Mouse (Mus musculus) lung, adult 2 months (tissue): ENCODE measurements around the gene Hectd1.

Experiments used
- CTCF ChIP-seq: fragments of 200-500 bp; IDR thresholded peaks from 2 replicates; pipeline ENCODE4 v1.5.1; 2011; ENCODE audit warnings: mild to moderate bottlenecking, low read length, control low read depth; ENCODE audit not compliant: insufficient read depth
- POLR2A ChIP-seq: fragments of 200-500 bp; IDR thresholded peaks from 2 replicates; pipeline ENCODE4 v1.6.1; 2011; ENCODE audit warnings: low read depth, mild to moderate bottlenecking, control low read depth, low read length, borderline replicate concordance; ENCODE audit errors: extremely low read depth

DNA sequence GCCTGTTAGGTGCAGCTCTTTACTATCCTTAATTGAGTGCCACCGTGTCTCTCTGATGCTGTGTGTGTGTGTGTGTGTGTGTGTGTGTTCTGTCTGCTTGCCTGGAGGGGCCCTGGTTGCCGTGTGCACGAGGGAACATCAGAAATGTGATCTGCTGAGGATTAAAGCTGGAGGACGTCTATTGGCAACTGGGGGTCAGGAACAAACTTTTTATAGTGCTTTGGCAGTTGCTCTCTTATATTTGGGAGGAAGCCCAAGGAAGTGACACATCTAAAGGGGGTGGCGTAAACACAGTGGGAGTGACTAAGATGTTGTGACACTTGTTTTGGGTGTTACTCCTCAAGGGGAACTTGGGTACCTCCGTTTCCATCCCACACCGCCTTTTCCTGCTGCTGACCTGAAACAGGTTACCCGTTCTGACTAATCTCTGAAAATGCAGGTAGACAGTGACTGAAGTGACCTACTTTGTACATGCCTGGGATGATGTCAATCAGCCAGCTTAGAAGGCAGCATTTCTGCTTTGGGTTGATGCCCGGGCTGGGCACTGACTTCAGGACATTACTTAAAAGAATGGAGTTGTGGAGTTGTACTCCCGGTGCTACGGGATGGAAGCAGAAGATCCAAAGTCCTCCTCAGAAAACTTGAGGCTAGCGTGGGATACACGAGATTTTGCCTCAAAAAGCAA is 37.0 kb upstream of the Hectd1 start:
- TF ChIP-seq CTCF = no peak
- peak; percentile 31; the same call in 1 of the 2 replicates for TF ChIP-seq POLR2A
